Mouse (Mus musculus): ENCODE data around the gene Zfp951. TPM values are rescaled to one million over a fixed set of nuclear protein-coding genes. Genes with fewer than 3 reads are reported as not detected.
"Not testable (repeated sequence)": the region's sequence is repeated elsewhere in the genome, so short reads cannot be mapped to it uniquely, and the experiment has no call there.

Zfp951 gene
- 3.4 and 4.9 TPM in 2 replicates for polyA plus RNA-seq (2014; fragmentation: Nextera tagmentation; extraction: Ambion mirVana)

GRCm38 (mm10) chr5:104859962-104860525 lies at the start of gene Zfp951:
Gene Zfp951 (minus strand): TSS chr5:104860070.
- H3K9ac ChIP-seq (ENCODE audit: low read length); H3K4me1 ChIP-seq (ENCODE audit: control insufficient read depth, insufficient read depth, low read length); H3K27me3 ChIP-seq (replicated peaks; ENCODE audit: control insufficient read depth, insufficient read depth, low read length); H3K9me3 ChIP-seq (replicated peaks; ENCODE audit: control insufficient read depth, low read length); H3K27ac ChIP-seq (ENCODE audit: low read depth, low read length); H3K4me3 ChIP-seq (ENCODE audit: low read depth, low read length); H3K4me2 ChIP-seq (ENCODE audit: low read length); H3K36me3 ChIP-seq (ENCODE audit: control insufficient read depth, insufficient read depth, low read length): not testable (repeated sequence)
- peak; percentile 59 for DNase-seq (ENCODE audit: low spot score)
- peak; percentile 93 for ATAC-seq
- WGBS = 48% methylated on average over 11 of the region's 12 CpGs

- H3K27ac ChIP-seq (ENCODE audit: low read depth, low read length); H3K4me3 ChIP-seq (ENCODE audit: low read depth, low read length); H3K4me2 ChIP-seq (ENCODE audit: low read length); H3K9ac ChIP-seq (ENCODE audit: low read length); ATAC-seq; H3K9me3 ChIP-seq (replicated peaks; ENCODE audit: control insufficient read depth, low read length); H3K27me3 ChIP-seq (replicated peaks; ENCODE audit: control insufficient read depth, insufficient read depth, low read length); H3K36me3 ChIP-seq (ENCODE audit: control insufficient read depth, insufficient read depth, low read length); H3K4me1 ChIP-seq (ENCODE audit: control insufficient read depth, insufficient read depth, low read length); DNase-seq (ENCODE audit: low spot score): not testable (repeated sequence)
- WGBS = 90% methylated on average over 5 of the region's 5 CpGs
These were observed 46.7 kb upstream of the Zfp951 start for GRCm38 (mm10) chr5:104906556-104906955.

- not testable (repeated sequence) for H3K9ac ChIP-seq (ENCODE audit: low read length); H3K4me2 ChIP-seq (ENCODE audit: low read length); H3K36me3 ChIP-seq (ENCODE audit: control insufficient read depth, insufficient read depth, low read length); H3K27me3 ChIP-seq (replicated peaks; ENCODE audit: control insufficient read depth, insufficient read depth, low read length); H3K4me1 ChIP-seq (ENCODE audit: control insufficient read depth, insufficient read depth, low read length); H3K27ac ChIP-seq (ENCODE audit: low read depth, low read length); H3K4me3 ChIP-seq (ENCODE audit: low read depth, low read length); H3K9me3 ChIP-seq (replicated peaks; ENCODE audit: control insufficient read depth, low read length)
- 57% methylated on average over 10 of the region's 15 CpGs for WGBS
- DNase-seq (ENCODE audit: low spot score) = peak; percentile 2
- peak; percentile 71; the same call in 1 of the 2 replicates for ATAC-seq
These were observed 567 bp downstream of the Zfp951 start for GRCm38 (mm10) chr5:104859045-104859961.

DNA sequence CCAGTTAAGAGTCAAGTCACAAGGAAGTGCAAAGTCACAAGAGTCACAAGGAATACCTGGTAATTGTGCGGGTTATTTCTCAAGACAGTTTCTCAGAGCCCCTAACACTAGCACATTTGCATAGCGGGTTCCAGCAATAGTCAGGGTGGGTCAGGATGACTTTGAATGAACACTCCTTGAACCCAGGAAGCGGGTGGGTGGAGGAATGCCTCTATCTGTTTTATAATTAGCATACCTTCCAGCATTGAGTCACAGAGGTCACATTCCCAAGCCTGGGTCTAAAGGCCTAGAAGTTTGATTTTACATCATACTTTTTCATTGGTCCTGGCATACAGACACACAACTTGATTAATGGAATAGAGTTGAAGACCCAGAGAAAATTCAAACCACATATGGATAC lies 5.3 kb downstream of the Zfp951 start:
- H3K4me3 ChIP-seq (ENCODE audit: low read depth, low read length); H3K27ac ChIP-seq (ENCODE audit: low read depth, low read length); DNase-seq (ENCODE audit: low spot score); H3K27me3 ChIP-seq (replicated peaks; ENCODE audit: control insufficient read depth, insufficient read depth, low read length); H3K9me3 ChIP-seq (replicated peaks; ENCODE audit: control insufficient read depth, low read length); ATAC-seq; H3K36me3 ChIP-seq (ENCODE audit: control insufficient read depth, insufficient read depth, low read length); H3K4me1 ChIP-seq (ENCODE audit: control insufficient read depth, insufficient read depth, low read length); H3K4me2 ChIP-seq (ENCODE audit: low read length); H3K9ac ChIP-seq (ENCODE audit: low read length): not testable (repeated sequence)
- 87% methylated on average over 3 of the region's 3 CpGs for WGBS

DNA sequence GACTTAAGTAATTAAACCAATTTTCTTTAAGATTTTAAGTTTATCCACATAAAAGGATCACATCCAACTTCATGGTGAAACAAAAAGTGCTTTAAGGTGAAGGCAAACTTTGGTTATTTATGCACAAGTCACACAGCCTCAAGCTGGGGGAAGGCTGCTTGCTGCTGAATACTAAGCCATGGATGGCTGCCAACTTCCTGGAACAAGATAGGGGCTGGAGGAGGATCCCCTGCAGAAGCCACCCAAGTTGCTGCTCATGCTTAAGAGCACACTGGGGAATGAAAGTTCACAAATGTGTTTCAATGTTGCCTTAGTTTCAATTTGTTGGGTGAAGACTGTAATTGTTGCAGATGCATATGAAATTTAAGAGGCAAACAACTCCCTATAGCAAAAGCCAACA lies 26.5 kb downstream of the Zfp951 start:
- H3K9ac ChIP-seq (ENCODE audit: low read length) = no peak overlapping the region
- no peak overlapping the region for H3K27ac ChIP-seq (ENCODE audit: low read depth, low read length)
- no peaks in the 10 kb centered on the region for H3K36me3 ChIP-seq (ENCODE audit: control insufficient read depth, insufficient read depth, low read length)
- DNase-seq (ENCODE audit: low spot score) (no peak), ATAC-seq (no peak)
- no peaks in the 10 kb centered on the region for H3K4me1 ChIP-seq (ENCODE audit: control insufficient read depth, insufficient read depth, low read length)
- H3K27me3 ChIP-seq (replicated peaks; ENCODE audit: control insufficient read depth, insufficient read depth, low read length) = no peaks in the 10 kb centered on the region
- H3K4me2 ChIP-seq (ENCODE audit: low read length) = no peak overlapping the region
- 0 out of 2 replicates have a peak, but pooled peaks cover 14% of the 10 kb centered on the region for H3K9me3 ChIP-seq (replicated peaks; ENCODE audit: control insufficient read depth, low read length)
- H3K4me3 ChIP-seq (ENCODE audit: low read depth, low read length) = no peak overlapping the region

- H3K36me3 ChIP-seq (ENCODE audit: control insufficient read depth, insufficient read depth, low read length) = no peaks in the 10 kb centered on the region
- no peaks in the 10 kb centered on the region for H3K4me1 ChIP-seq (ENCODE audit: control insufficient read depth, insufficient read depth, low read length)
- H3K4me2 ChIP-seq (ENCODE audit: low read length) = no peak overlapping the region
- ATAC-seq (no peak), DNase-seq (ENCODE audit: low spot score) (no peak)
- H3K27me3 ChIP-seq (replicated peaks; ENCODE audit: control insufficient read depth, insufficient read depth, low read length) = no peaks in the 10 kb centered on the region
- WGBS = 67% methylated on average over 1 of the region's 1 CpGs
- H3K9ac ChIP-seq (ENCODE audit: low read length) = no peak overlapping the region
- no peak overlapping the region for H3K4me3 ChIP-seq (ENCODE audit: low read depth, low read length)
- peaks cover 21% of the 10 kb centered on the region for H3K9me3 ChIP-seq (replicated peaks; ENCODE audit: control insufficient read depth, low read length)
- no peak overlapping the region for H3K27ac ChIP-seq (ENCODE audit: low read depth, low read length)
These were observed 30.3 kb downstream of the Zfp951 start for GRCm38 (mm10) chr5:104829611-104830010.

DNA sequence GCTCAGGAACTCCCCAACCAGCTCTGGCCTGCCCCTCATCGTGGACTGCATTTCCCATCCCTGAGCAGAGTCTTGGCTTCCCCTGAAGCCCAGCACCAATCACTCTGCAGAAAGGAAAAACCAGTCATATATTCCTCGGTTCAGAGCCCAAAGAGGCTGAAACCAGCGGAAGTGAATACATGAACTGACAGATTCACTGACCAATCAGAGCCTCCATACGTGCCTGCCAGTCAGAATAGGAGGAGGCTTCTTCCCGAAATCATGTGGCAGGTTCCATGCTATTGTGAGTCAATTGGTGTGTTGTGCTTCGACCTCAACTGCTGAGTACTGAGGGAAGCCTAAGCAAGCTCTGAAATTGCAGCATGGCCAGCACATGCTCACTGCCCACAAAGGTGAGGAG lies 89.7 kb downstream of the Zfp951 start:
- ATAC-seq; H3K4me3 ChIP-seq (ENCODE audit: low read depth, low read length); DNase-seq (ENCODE audit: low spot score); H3K9me3 ChIP-seq (replicated peaks; ENCODE audit: control insufficient read depth, low read length); H3K4me2 ChIP-seq (ENCODE audit: low read length); H3K27ac ChIP-seq (ENCODE audit: low read depth, low read length); H3K4me1 ChIP-seq (ENCODE audit: control insufficient read depth, insufficient read depth, low read length); H3K27me3 ChIP-seq (replicated peaks; ENCODE audit: control insufficient read depth, insufficient read depth, low read length); H3K36me3 ChIP-seq (ENCODE audit: control insufficient read depth, insufficient read depth, low read length); H3K9ac ChIP-seq (ENCODE audit: low read length): not testable (repeated sequence)
- 86% methylated on average over 6 of the region's 6 CpGs for WGBS
